Mouse (Mus musculus) cerebellum, adult 2 months (tissue): ENCODE measurements around the gene Mak.

Experiments
- CTCF ChIP-seq: fragments of 200-500 bp; IDR thresholded peaks from 2 replicates; pipeline ENCODE4 v1.5.1; 2011; ENCODE audit warnings: low read depth, mild to moderate bottlenecking, control low read depth, low read length, moderate library complexity, borderline replicate concordance; ENCODE audit not compliant: insufficient read depth
- POLR2A ChIP-seq: fragments of 200-500 bp; IDR thresholded peaks from 2 replicates; pipeline ENCODE4 v1.6.1; 2011; ENCODE audit warnings: low read length, control low read depth, borderline replicate concordance; ENCODE audit not compliant: insufficient read depth

- TF ChIP-seq CTCF (no peak), POLR2A (no peak)
These were observed 31.4 kb upstream of the Mak start, which contains the start of gene Gcm2 for GRCm38 (mm10) chr13:41110935-41111334.
